Mouse (Mus musculus): ENCODE data around the gene Gdpd3. TPM values are rescaled to one million over a fixed set of nuclear protein-coding genes. Genes with fewer than 3 reads are reported as not detected.
"Not testable (repeated sequence)": the region's sequence is repeated elsewhere in the genome, so short reads cannot be mapped to it uniquely, and the experiment has no call there.

Gdpd3 gene
- total RNA-seq, 4 experiments from 2014 or later: 4.4 to 7.9 (median 5.0) TPM

DNA sequence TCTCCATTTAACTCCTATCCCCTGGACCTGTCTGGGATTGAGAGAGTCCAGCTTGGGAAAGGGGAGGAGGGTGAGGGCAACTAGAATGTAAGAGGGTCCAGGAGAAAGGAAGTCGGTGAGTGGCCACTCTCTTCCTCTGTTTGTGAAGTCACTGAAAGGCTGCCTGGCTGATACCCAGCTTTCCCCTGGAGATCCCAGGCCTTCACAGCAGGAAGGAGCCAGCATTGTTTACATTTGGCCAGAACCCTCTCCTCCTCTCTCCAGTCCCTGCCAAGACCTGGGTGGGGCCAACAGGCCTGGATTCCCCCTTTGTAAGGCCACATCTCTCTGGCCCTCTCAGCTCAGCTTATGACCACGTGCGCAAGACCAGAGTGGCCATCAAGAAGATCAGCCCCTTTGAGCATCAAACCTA lies 5.7 kb upstream of the Gdpd3 start:
- no peak for DNase-seq (ENCODE audit: low spot score in 2 of 2)

DNA sequence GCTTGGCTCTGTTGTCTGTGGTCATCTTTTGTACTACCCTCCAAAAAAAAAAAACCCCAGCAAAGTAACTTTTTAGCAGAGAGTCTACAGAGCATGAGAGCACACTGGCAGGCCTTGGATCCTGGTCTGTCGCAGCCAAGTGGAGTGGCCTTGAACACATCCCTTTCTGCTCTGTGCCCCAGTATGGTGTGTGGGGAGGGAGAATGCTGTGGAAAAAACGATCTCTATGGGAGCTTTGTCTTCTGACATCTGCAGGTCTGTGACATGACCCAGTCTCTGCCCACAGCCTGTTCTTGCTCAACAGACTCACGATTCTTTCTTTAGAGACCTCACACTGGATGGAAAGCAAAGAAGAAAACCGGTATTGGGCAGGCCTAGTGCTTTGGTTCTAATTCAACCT lies 5.2 kb upstream of the Gdpd3 start:
- DNase-seq (ENCODE audit: low spot score in 2 of 2): no peak

DNA sequence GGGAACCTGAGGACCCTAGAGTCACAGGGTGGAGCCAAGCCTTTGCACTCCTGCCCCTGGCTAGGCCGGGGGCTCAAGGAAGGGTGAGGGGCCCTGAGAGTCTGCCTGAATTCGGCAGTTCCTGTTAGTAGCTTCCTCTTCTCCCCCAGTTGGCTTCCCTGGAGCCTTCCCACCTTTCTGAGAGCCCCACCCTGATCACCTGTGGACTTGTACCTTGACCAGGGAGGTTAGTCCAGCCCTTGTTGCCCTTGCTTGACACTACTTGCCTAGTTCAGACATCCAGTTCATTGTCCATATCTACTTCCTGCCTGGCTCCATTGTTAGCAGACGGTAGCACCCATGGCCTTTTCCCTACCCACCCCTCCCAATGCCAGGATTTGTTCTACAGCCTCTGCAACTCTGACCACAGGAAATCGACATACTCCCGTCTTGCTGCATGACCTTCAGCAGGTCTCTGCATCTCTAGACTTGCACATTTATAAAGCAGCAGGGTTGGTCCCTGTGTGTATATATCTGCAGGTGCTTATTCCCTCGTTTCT lies 4.5 kb upstream of the Gdpd3 start:
- DNase-seq (ENCODE audit: low spot score in 2 of 2): no peak

DNA sequence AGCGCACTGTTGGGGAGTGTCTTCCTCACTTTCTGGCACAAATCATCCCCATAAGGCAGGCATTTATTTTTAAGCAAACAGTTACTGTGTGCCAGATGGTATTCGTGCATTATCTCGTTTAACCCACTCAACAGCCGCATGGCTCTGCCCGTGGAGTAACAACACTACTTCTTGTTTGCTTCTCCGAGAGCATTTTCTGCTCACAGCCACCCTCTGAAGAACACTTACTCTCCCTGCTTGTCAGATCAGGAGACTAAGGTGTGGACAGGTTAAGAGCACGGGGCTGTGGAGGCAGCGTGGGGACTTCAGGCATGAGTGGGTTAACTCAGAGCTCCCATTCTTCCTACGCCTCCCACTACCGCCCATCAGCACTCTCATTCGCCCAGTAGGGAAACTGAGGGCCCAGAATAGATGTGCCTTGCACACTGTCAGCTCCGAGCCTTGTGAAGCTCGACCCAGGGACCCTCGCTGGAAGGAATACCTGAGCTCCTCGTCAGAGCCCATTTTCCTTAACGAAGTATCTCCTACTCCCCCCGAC lies 3.6 kb upstream of the Gdpd3 start:
- DNase-seq (ENCODE audit: low spot score in 2 of 2): peak; percentile 77

DNA sequence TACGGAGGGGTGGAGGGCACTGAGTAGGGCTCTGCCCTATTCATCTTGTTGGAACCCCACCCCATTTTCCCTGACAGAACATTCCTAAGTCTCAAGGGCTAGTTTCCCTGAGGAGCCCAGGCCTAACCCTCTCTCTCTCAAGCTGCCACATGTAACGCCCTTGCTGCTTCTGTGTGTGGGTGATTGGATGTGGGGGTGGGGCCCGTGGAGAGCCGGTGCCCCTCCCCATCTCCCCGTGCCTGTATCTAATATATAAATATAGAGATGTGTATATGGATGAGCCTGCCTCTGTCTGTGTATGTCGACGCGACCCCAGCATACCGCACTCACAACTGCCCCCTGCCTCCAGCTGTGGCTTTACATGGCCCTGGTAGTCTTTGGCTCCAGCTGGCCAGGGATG lies 594 bp upstream of the Gdpd3 start:
- no peak for DNase-seq (ENCODE audit: low spot score in 2 of 2)

DNA sequence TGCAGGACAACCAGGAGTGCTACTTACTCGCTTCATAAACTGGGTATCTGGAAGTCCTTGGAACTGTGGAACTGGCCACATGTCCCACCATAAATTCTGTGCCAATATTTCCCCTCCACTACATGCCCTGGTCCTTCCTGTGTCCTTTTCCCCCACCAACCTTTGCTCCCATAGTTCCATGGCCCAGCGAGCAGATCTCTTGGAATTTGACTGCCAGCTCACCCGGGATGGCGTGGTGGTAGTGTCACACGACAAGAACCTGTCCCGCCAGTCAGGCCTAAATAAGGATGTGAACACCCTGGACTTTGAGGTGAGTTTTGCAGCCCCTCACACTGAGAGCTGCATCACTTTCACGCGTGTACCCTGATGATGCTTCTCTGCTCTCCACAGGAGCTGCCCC lies 867 bp downstream of the Gdpd3 start:
- no peak for DNase-seq (ENCODE audit: low spot score in 2 of 2)

DNA sequence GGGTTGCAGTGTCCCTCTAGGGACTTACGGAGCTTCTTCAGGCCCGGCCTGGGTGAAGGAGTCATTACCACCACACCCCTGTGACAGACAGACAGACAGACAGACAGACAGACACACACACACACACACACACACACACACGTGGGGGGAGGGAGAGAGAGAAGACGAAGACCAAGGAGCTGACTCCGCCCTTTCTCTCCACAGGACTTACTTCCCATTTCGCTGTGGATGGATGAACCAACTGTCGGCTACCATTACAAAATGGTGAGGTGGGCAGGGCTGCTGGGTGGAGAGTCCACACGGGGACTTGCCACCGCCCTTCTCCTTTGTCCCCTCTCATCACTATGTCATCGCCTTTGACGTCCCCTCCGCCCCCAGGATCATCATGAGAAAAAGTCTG lies 4.7 kb downstream of the Gdpd3 start:
- DNase-seq (ENCODE audit: low spot score in 2 of 2): no peak

DNA sequence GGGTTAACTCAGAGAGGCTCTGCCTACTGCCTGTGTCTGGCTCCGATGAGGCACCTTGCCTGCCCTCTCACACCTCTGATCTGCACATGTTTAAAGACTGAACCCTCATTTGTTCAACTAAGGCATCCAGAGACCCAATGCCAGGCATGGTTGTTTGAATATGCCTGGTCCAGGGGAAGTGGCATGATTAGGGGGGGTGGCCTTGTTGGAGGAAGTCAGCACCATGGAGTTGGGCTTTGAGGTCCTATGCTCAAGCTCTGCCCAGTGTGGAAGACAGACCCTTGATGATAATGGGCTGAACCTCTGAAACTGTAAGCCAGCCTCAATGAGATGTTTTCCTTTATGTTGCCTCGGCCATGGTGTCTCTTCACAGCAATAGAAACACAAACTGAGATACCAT lies 7.2 kb downstream of the Gdpd3 start:
- no peak for DNase-seq (ENCODE audit: low spot score in 2 of 2)

DNA sequence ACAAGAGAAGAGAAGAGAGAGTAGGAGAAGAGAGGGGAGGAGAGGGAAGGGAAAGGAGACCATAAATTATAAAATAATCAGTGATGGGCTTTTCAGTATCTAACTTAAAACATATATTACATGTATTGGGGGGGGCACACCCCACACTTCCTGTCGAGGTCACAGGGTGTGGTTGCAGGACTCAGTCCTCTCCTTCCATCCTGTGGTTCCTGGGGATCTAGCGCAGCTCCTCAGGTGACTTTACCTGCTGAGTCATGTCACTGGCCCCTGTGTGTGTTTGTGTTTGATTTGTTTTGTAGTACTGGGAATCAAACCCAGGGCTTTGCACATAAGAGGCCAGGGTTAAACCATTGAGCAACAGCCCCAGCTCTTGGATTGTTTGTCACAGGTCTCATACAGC lies 8.3 kb downstream of the Gdpd3 start:
- DNase-seq (ENCODE audit: low spot score in 2 of 2): no peak

DNA sequence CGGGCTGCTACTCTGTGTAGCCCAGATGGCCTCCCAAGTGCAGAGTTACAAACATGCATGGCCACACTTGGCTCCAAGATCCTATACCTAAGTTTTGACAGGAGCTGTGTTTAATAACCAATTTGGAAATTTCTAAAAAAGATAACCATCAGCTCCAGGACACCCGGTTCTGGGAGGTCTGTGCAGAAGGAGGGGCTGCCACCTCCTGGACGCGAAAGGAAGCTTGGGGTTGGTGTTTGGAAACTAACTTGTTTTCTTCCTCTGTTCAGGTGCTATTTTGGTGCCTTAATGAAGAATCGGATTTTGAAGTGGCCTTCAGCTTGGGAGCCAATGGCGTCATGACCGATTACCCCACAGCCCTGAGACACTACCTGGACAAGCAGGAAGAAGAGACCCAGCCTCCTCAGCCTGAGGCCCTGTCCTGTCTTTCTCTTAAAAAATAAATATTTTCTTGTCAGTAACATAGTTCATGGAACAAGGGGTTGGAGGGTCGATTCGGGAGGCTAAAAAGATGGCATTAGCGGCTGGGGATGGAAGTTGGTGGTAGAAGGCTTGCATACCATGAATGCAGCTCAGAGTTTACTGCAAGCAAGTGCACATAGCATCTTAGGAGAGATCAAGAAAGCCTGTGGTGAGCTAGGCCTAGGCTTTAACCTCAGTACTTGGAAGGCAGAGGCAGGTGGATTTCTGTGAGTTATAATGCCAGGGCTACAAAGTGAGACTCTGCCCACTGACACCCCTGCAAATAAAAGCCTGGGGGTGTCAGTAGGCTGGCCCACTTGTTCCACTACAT lies 9.2 kb downstream of the Gdpd3 start:
- DNase-seq (ENCODE audit: low spot score in 2 of 2): no peak

DNA sequence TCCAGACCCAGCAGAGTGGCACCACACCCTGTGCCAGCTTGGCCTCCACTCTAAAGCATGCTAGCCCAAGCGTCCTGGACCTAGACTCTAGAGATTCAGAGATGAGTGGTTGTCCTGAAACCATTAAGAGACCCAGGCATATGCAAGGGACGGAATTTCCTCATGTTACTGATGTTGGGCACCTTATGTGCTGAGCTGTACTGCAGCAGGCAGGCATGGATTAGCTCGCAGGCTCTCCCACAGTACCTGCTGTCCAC lies 9.8 kb downstream of the Gdpd3 start:
- DNase-seq (ENCODE audit: low spot score in 2 of 2): no peak

DNA sequence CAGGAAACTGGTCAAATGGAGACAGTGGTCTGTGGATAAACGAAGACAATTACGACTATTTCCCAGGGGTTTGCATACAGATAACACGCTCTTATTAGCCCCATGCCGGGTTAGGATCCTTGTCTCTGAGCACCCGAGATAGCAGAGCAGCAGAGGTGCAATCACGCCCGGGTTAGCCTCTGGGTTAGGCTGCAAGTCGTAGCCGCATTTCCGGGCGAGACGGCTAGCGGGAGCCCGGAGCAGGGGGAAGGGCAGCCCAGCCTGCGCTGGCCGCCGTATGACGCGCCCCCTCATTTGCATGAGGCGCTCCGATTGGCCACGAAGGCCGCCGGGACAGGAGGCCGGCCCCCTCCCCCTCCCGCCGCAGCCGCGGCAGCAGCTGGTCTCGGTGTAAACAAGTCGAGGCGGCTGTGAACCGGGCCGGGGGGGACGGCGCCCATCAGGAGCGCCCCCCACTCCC lies 10.5 kb downstream of the Gdpd3 start, which contains the start of gene Ypel3:
Gene Ypel3 (plus strand): TSS at position 358 of the 460 bp plus-strand sequence.
- DNase-seq (ENCODE audit: low spot score in 2 of 2): peak; percentile 93

DNA sequence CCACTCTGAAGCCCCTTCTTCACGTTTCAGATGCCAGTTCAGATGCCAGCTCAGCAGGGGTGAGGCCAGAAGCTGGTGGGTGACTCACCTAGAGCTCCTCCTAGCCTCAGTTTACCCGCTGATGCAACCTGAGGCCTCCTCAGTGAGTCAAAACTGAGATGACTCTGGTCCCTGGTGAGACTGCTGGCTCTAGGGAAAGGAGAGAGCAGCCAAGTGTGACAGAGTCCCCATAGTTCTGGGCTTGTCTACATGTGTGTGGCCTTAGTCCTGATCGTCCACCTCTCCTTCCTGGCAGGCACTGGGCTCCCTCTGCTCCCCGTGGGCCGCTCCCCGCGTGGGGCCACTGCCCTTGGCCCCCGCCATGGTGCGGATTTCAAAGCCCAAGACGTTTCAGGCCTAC lies 11.3 kb downstream of the Gdpd3 start:
- DNase-seq (ENCODE audit: low spot score in 2 of 2): no peak

DNA sequence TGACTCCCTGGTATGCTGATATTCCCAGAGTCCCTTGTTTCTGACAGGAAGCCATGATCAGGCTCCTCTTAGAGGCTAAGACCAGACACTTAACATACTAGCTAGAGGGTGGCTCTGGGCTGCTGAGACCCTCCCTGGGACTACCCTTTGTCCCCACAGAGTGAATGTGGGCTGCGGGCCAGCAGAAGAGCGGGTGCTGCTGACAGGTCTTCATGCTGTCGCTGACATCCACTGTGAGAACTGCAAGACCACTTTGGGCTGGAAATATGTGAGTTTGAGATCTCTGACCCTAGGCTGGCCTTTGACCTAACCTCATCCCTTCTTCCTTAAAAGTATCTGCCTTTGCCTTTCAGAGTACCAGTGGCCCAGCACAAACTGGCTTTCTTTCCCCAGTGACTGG lies 12.0 kb downstream of the Gdpd3 start:
- DNase-seq (ENCODE audit: low spot score in 2 of 2): no peak

DNA sequence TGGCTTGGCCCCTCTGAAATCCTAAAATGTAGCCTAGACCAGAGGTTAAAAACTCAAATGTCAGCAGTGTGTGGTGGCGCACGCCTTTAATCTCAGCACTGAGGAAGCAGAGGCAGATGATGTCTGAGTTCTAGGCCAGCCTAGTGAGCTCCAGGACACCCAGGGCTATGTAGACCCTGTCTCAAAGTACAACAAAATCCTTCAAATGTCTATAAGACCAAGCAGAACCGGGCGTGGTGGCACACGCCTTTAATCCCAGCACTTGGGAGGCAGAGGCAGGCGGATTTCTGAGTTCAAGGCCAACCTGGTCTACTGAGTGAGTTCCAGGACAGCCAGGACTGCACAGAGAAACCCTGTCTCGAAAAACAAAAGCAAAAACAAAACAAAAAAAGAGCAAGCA lies 13.0 kb downstream of the Gdpd3 start:
- not testable (repeated sequence) for DNase-seq (ENCODE audit: low spot score in 2 of 2)

DNA sequence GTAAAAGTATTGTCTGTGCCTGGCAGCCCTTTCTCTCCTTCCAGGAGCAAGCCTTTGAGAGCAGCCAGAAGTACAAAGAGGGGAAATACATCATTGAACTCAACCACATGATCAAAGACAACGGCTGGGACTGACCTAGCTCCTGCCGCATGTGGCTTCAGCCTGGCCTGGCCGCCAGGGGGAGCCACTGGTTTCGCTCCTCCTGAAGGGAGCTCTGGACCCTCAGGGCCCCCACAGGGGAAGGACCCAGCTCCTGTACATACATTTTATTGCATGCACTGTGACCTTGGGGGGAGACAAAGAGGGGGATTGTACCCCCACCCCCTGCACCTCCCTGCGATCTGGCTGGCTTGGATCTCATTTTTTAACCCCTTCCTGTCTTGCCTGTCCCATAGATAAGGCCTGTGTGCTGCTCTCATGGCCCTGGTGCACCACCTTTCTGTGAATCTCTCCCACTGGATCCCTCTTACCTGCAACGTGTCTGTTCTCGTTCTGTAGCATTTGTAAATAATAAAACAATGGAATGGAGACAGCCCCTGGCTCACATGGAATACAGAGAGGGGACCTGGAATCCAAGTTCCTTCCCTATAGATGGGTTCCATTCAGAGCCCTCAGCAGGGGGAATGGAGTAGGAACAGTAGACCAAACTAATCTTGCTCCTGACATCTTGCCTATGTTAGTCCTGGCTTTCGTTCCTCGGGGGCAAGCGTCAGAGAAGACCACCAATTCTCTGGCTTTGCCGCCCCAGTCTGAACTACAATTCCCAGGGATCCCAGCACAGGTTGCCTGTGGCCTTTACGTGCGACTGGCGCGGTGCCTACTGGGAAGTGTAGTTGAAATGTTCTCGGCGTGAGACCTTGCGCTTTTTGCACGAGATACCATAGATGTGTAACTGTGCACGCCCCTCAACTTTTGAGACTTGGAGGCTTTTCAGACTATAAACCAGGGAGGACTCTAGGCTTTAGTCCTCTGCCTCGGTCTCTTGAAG lies 14.1 kb downstream of the Gdpd3 start:
- peak; percentile 76 to 85 for DNase-seq (ENCODE audit: low spot score in 2 of 2)

DNA sequence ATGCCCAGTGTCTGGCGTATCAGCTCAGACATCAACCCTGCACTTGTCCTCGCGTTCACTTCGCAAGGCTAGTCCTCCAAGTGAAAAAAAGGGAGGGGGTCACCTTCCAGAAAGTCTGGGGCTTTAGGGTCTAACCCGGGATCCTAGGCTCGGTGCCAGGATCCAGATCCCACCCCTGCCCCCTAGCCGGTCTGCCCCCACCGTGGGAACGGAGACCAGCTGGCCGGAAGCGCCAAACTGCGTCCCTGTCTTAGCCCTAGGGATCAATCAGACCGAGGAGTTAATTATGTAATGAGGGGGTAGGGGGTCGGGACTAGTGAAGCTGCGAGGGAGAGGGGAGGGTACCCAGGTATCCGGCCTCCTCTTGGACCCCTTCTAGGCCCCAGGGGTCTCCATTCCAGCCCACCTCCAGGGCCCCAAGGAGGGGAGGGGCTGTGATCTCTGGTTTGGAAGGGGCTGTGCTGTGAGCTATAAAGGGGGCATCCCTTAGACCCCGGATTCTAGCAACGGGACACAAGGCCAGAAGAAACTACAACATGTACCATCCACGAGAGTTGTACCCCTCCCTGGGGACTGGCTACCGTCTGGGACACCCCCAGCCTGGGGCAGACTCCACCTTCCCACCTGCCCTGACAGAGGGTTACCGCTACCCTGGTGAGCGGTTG lies 15.0 kb downstream of the Gdpd3 start, which contains the start of gene Tbx6:
Gene Tbx6 (plus strand): TSS at position 513 of the 665 bp plus-strand sequence.
- no peak for DNase-seq (ENCODE audit: low spot score in 2 of 2)

DNA sequence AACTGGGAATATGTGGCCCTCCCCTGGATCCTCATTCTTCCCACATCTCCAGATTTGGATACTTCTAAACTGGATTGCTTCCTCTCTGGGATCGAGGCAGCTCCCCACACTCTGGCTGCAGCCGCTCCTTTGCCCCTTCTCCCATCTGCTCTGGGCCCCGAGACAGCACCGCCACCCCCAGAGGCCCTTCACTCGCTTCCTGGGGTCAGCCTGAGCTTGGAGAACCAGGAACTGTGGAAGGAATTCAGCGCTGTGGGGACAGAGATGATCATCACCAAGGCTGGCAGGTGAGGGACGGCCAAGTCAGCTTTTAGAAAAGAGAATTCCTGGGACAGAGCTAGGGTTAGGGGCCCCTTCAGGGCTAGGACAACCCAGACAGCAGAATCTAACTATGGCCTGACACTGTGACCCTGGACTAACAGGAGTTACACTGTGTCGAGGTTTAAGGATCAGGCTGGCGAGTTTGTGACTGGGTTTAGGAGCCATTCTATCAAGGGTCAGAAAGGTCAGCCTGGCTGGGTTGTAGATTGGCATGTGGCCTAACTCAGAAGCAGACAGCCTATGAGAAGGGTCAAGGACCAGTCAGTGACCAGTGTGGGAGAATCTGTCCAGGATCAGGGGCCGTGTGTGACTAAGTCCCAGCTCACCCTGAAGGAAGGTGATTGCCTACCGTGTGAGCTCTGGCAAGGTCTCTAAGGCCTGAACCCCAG lies 15.7 kb downstream of the Gdpd3 start:
- no peak for DNase-seq (ENCODE audit: low spot score in 2 of 2)

DNA sequence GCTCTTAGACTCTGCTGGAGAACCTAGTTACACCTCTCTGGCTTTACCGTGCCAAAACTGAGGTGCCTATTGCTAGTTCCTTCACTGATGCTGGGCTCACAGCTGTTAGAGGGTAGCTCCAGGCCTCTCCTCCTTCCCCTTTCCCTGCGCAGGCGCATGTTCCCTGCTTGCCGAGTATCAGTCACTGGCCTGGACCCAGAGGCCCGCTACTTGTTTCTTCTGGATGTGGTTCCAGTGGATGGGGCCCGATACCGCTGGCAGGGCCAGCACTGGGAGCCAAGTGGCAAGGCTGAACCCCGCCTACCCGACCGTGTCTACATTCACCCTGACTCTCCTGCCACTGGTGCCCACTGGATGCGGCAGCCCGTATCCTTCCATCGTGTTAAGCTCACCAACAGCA lies 16.6 kb downstream of the Gdpd3 start:
- no peak for DNase-seq (ENCODE audit: low spot score in 2 of 2)

DNA sequence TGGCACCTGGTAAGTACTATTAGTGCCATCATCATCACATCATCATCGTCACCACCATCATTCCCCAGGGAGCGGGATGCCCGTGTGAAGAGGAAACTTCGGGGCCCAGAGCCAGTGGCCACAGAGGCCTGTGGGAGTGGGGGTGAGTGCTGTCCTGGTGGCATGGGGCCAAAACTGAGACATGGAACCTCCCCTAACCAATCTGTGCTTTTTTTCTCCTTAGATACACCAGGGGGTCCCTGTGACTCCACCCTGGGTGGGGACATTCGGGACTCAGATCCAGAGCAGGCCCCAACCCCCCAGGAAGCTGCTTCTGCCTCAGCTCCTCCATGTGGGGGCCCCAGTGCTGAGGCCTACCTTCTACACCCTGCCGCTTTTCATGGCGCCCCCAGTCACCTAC lies 18.3 kb downstream of the Gdpd3 start:
- no peak for DNase-seq (ENCODE audit: low spot score in 2 of 2)

DNA sequence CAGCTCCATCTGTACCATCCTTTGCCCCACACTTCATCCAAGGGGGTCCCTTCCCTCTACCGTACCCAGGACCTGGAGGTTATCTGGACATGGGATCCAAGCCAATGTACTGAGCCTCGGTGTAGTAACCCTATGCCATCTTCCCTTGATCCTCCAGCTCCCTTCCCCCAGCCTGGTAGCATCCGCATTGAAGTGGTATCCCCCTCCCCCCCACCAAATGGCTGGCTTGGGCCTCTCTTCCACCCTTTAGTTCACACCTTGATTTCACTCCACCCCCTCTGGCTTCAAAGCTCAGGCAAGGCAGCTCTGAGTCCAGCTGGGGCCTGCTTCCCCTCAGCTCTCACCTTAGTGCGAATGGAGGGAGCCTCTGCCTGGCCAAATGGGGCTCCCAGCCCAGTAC lies 18.9 kb downstream of the Gdpd3 start:
- DNase-seq (ENCODE audit: low spot score in 2 of 2): no peak

All from layer of hippocampus, adult 8-10 months (tissue).